Mouse (Mus musculus) lung, embryonic 15.5 days (tissue): Measurements from ENCODE around the gene Vmn1r168. TPM values are rescaled to one million over a fixed set of nuclear protein-coding genes. Genes with fewer than 3 reads are reported as not detected.
"Not testable (repeated sequence)": the region's sequence is repeated elsewhere in the genome, so short reads cannot be mapped to it uniquely, and the experiment has no call there.

ENCODE experiments used
- ATAC-seq: fragments of 200-750 bp; cut with Nextera tagmentation; 2 replicates; pipeline ENCODE4 v1.8.0; 2017; ENCODE audit warnings: moderate number of reproducible peaks, borderline replicate concordance; ENCODE audit not compliant: low FRiP score, low TSS enrichment; ENCODE audit errors: extremely low read depth
- H3K27ac ChIP-seq: fragments of 300-500 bp; sonication (generic); 2 replicates; pipeline ENCODE4 v1.5.1; 2015; ENCODE audit warnings: moderate library complexity, mild to moderate bottlenecking, inconsistent platforms
- H3K27me3 ChIP-seq: fragments of 300-500 bp; sonication (generic); 2 replicates; pipeline ENCODE4 v1.6.1; 2015; ENCODE audit warnings: inconsistent platforms
- H3K36me3 ChIP-seq: fragments of 300-500 bp; sonication (generic); 2 replicates; pipeline ENCODE4 v1.6.1; 2015; ENCODE audit warnings: inconsistent platforms
- H3K4me1 ChIP-seq: fragments of 300-500 bp; sonication (generic); 2 replicates; pipeline ENCODE4 v1.6.1; 2015; ENCODE audit warnings: inconsistent platforms
- H3K4me2 ChIP-seq: fragments of 300-500 bp; sonication (generic); 2 replicates; pipeline ENCODE4 v1.6.1; 2015; ENCODE audit warnings: inconsistent platforms, mild to moderate bottlenecking, moderate library complexity
- H3K4me3 ChIP-seq: fragments of 300-500 bp; sonication (generic); 2 replicates; pipeline ENCODE4 v1.5.1; 2015; ENCODE audit warnings: mild to moderate bottlenecking, inconsistent platforms
- H3K9ac ChIP-seq: fragments of 300-500 bp; sonication (generic); 2 replicates; pipeline ENCODE4 v1.6.1; 2015; ENCODE audit warnings: inconsistent platforms
- H3K9me3 ChIP-seq: fragments of 300-500 bp; sonication (generic); 2 replicates; pipeline ENCODE4 v1.6.1; 2016; ENCODE audit warnings: inconsistent platforms
- WGBS: fragments of 180-500 bp; shearing (Covaris S2); methylation state at CpG from one replicate; pipeline ENCODE4 v1.1.7; 2015; 5-methylcytosine and 5-hydroxymethylcytosine counted together
- polyA plus RNA-seq: library from polyadenylated mRNA; unstranded; fragments of >200 nt; fragmentation: Nextera tagmentation; extraction: Ambion mirVana; gene quantifications from 2 replicates; pipeline ENCODE4 v1.2.1, GENCODE M21; 2015

Gene Vmn1r168
- polyA plus RNA-seq = not detected in 2 replicates

DNA sequence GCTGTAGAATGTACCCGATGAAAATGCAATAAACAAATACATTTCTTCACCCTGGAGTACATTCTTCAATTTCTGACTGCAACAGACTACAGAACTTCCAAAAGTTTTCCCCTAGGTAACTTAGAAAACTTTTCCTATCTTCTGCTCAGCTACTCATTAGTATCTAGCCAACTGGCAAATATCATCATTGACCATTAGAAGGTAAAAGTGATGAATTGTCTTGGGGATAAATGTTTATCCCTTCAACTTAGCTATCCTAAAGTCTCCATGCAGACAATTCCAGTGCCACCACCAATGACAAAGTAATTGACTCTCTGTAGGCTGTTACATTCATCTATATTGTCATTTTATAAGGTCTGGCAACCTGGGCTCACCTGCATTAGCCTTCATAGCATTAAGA is at the start of gene Vmn1r168:
Gene Vmn1r168, plus strand, starts transcription at position 301 of the 400 bp plus-strand sequence.
- H3K9ac ChIP-seq, H3K9me3 ChIP-seq, H3K4me3 ChIP-seq, H3K4me2 ChIP-seq, ATAC-seq, H3K27me3 ChIP-seq, H3K36me3 ChIP-seq, H3K4me1 ChIP-seq, H3K27ac ChIP-seq: not testable (repeated sequence)
- WGBS = no CpG with 5 or more reads among the region's 1 CpGs

DNA sequence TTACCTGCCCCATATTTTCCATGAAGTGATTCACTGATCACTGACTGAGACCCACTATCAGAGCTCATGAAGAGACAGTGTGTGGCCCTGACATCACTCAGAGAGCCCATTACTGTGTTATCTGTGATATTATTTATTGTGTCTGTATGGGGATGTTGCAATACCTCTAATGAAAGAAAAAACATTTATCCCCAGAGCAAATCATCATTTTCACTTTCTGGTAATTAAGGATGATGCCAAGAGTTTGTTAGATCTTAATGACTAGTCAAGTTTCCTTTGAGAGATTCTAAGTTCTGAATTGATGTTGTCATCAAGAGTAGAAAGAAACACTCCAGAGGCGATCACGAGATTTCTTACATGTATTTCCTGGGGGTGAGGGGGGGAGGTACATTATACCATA is 32.4 kb upstream of the Vmn1r168 start, which contains the start of gene Vmn1r167:
Gene Vmn1r167, minus strand, starts transcription at position 101 of the 400 bp plus-strand sequence.
- H3K9ac ChIP-seq, ATAC-seq, H3K4me1 ChIP-seq, H3K9me3 ChIP-seq, H3K4me2 ChIP-seq, H3K27me3 ChIP-seq, H3K36me3 ChIP-seq, H3K27ac ChIP-seq, H3K4me3 ChIP-seq: not testable (repeated sequence)
- 75% methylated on average over 2 of the region's 2 CpGs for WGBS

DNA sequence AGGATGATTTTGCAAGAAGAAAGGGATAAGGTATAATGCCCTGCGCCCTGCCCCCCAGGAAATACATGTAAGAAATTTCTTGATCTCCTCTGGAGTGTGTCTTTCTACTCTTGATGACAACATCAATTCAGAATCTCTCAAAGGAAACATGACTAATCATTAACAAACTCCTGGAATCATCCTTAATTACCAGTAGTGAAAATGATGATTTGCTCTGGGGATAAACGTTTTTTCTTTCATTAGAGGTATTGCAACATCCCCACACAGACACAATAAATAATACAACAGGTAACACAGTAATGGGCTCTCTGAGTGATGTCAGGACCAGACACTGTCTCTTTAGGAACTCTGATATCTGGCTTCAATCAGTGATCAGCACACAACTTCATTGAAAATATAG is 35.7 kb downstream of the Vmn1r168 start, which contains the start of gene Vmn1r169:
Gene Vmn1r169, plus strand, starts transcription at position 301 of the 400 bp plus-strand sequence.
- H3K9ac ChIP-seq, H3K36me3 ChIP-seq, H3K4me3 ChIP-seq, H3K9me3 ChIP-seq, ATAC-seq, H3K4me1 ChIP-seq, H3K27ac ChIP-seq, H3K4me2 ChIP-seq, H3K27me3 ChIP-seq: not testable (repeated sequence)
- WGBS = 64% methylated on average over 1 of the region's 2 CpGs

Other genes with a start within 250 kb of the Vmn1r168 start
- not detected in 2 replicates for gene Nlrp4e, start 238.5 kb upstream of the Vmn1r168 start, polyA plus RNA-seq
- gene Nlrp5, start 153.8 kb upstream of the Vmn1r168 start, polyA plus RNA-seq = 0.04 TPM in 1 of 2 replicates, not detected in the other
- gene Vmn1r167, start 32.5 kb upstream of the Vmn1r168 start, polyA plus RNA-seq = not detected in 2 replicates
- gene Vmn1r169, start 35.8 kb downstream of the Vmn1r168 start, polyA plus RNA-seq = not detected in 2 replicates
- not detected in 2 replicates for gene Vmn1r170, start 66.4 kb downstream of the Vmn1r168 start, polyA plus RNA-seq
- not detected in 2 replicates for gene Vmn1r171, start 91.0 kb downstream of the Vmn1r168 start, polyA plus RNA-seq
- not detected in 2 replicates for gene Vmn1r172, start 118.6 kb downstream of the Vmn1r168 start, polyA plus RNA-seq
- gene Vmn1r173, start 161.0 kb downstream of the Vmn1r168 start, polyA plus RNA-seq = not detected in 2 replicates
- gene Vmn1r174, start 212.5 kb downstream of the Vmn1r168 start, polyA plus RNA-seq = not detected in 2 replicates